Mouse (Mus musculus): ENCODE measurements around the gene Fuz.

Gene Fuz

GRCm38 (mm10) chr7:44949922-44950321 lies 54.0 kb downstream of the Fuz start:
- no peak for DNase-seq

GRCm38 (mm10) chr7:44951960-44952359 lies 56.1 kb downstream of the Fuz start:
- no peak for DNase-seq
